Mouse (Mus musculus): Measurements from ENCODE around the gene Pdxdc1.

DNA sequence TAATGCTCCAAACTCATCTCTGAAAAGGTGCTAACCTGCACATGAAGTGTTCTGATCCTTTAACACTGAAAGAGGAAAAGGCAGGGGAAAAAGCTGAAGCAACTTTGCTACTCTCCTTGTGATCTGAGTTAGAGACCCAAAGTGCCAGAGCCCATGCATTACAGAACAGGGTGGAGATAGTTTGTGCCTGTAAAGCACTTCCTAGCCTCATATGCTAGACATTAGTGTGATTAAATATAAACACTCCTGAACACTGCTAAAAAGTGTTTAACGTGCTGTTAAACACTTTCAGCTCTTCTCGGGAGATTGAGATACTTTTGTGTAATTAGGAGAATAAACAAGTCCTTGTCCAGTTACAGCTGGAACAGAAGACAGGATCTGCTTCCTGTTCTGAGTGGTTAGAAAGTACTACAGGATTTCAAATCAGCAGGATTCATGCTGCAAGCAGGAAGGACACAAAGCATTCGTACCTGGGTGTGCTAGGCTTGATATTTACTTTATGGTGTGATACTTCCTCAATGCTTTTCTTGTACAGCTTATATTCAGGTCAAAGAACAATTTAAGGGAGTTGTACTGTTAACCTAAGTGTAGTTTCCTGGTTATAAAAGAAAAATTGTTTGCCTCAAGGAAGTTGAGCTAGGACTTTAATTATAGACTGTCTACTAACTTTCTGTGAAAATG, 19.7 kb downstream of the Pdxdc1 start:
- TF ChIP-seq KAT2A (conservative IDR thresholded peaks at IDR 0.05; ENCODE audit: low read depth, low read length) = no peak
- TF ChIP-seq JUND (IDR thresholded peaks at IDR 0.05; ENCODE audit: low read depth, low read length) = no peak
- TF ChIP-seq EP300 (IDR thresholded peaks at IDR 0.05; ENCODE audit: low read depth in 1 of 2, low read length in 2 of 2) = no peak
- no peak for TF ChIP-seq CTCF (IDR thresholded peaks at IDR 0.05 in 2 of 3, conservative IDR thresholded peaks at IDR 0.05 in 1 of 3; ENCODE audit: control insufficient read depth in 1 of 3, insufficient read depth in 1 of 3, low read depth in 2 of 3, low read length in 3 of 3, poor library complexity in 1 of 3, severe bottlenecking in 1 of 3)
- TF ChIP-seq ZNF384 (IDR thresholded peaks at IDR 0.05; ENCODE audit: low read depth, low read length) = no peak
- no peak for TF ChIP-seq CHD2 (IDR thresholded peaks at IDR 0.05; ENCODE audit: low read length)
- TF ChIP-seq GATA1 (IDR thresholded peaks at IDR 0.05; ENCODE audit: low read depth, low read length) = no peak

Data from MEL (cell line).